13 mouse cellular contexts compared by ENCODE assay signal in genomic region chr12:32054476-32055166, GRCm38 (mm10). TPM values are rescaled to one million over a fixed set of nuclear protein-coding genes. Genes with fewer than 3 reads are reported as not detected.
DNase-seq lines count a peak whose midpoint lies in the region; ATAC-seq and TF ChIP-seq lines count a peak whose summit lies in the region.
"Had no signal": no experiment of that assay in that cellular context is flagged by ENCODE, and none has a peak within 500 bp of the region (broad histone marks: within the 10 kb centered on the region; RNA-seq: fewer than 3 reads in every experiment).

No protein-coding gene starts in this region.

- no peak overlapping the region for H3ac ChIP-seq in myocyte (ENCODE audit: control insufficient read depth, insufficient read length)

- H3K27ac ChIP-seq in kidney, embryonic 14.5 days (ENCODE audit: low read depth, low read length): no peak overlapping the region
- H3K27ac ChIP-seq in layer of hippocampus, adult 2 months: no peak overlapping the region
- H3K27ac ChIP-seq in left cerebral cortex, adult 2 months: no peak overlapping the region

- H3K4me2 ChIP-seq in kidney, embryonic 14.5 days (replicated peaks; ENCODE audit: low read depth, low read length): no peak overlapping the region
- H3K4me2 ChIP-seq in myocyte (ENCODE audit: low read depth): peak overlapping the region; percentile 33

- no peak overlapping the region for H3K4me3 ChIP-seq in kidney, embryonic 14.5 days (ENCODE audit: low read length)
- H3K4me3 ChIP-seq in myocyte: no peak overlapping the region
- no peak overlapping the region for H3K4me3 ChIP-seq in layer of hippocampus, adult 2 months
- H3K4me3 ChIP-seq in left cerebral cortex, adult 2 months: no peak overlapping the region

- H3K9me3 ChIP-seq in kidney, embryonic 14.5 days (ENCODE audit: control insufficient read depth, low read length): no peaks in the 10 kb centered on the region

- ATAC-seq in kidney, embryonic 14.5 days (ENCODE audit: low FRiP score, low TSS enrichment): peak; percentile 22
- peak; percentile 60 for ATAC-seq in erythroid progenitor cell, adult 5-6 weeks (replicated peaks; ENCODE audit: low FRiP score, poor library complexity, severe bottlenecking)
- ATAC-seq: forebrain, embryonic 16.5 days had no signal

- no peak for TF ChIP-seq POLR2A in myocyte (IDR thresholded peaks at IDR 0.05; ENCODE audit: insufficient read length, low read depth)

- H3K79me2 ChIP-seq in myocyte (ENCODE audit: control insufficient read depth, insufficient read depth): peaks cover 49% of the 10 kb centered on the region

- WGBS in kidney, embryonic 14.5 days: 48% methylated on average over 9 of the region's 9 CpGs

- TF ChIP-seq CTCF in layer of hippocampus, adult 2 months (conservative IDR thresholded peaks at IDR 0.05): no peak
- TF ChIP-seq CTCF in left cerebral cortex, adult 2 months (IDR thresholded peaks at IDR 0.05): no peak

- DNase-seq in kidney, postnatal 14 days: no peak
- peak; percentile 51 for DNase-seq in MEL-GATA-1-ER (ENCODE audit: extremely low read depth, low read depth)
- no peak for DNase-seq in layer of hippocampus, adult 2 months (ENCODE audit: low spot score in 2 of 2)
- no peak for DNase-seq in left cerebral cortex, adult 2 months (ENCODE audit: extremely low spot score in 1 of 2, low spot score in 2 of 2)
- DNase-seq: cerebellum, adult 8-10 months; heart, postnatal 4 days; kidney, adult 8-10 months; layer of hippocampus, postnatal 36 days; thymus, postnatal 36 days had no signal

- H3K36me3 ChIP-seq in kidney, embryonic 14.5 days (ENCODE audit: control insufficient read depth, insufficient read depth, low read length): no peaks in the 10 kb centered on the region
- no peaks in the 10 kb centered on the region for H3K36me3 ChIP-seq in myocyte (ENCODE audit: control insufficient read depth, insufficient read depth)

- no peaks in the 10 kb centered on the region for H3K4me1 ChIP-seq in kidney, embryonic 14.5 days (ENCODE audit: control insufficient read depth, insufficient read depth, low read length)

- H3K9ac ChIP-seq in kidney, embryonic 14.5 days (ENCODE audit: low read depth, low read length): no peak overlapping the region

- intact Hi-C loops in left cerebral cortex, adult 2 months (cut with DNase I): loop anchor here (5.0 kb wide), 1 partner anchor 72 kb away; no protein-coding TSS in a partner anchor

- H3K27me3 ChIP-seq in kidney, embryonic 14.5 days (ENCODE audit: control insufficient read depth, insufficient read depth, low read length): no peaks in the 10 kb centered on the region
- H3K27me3 ChIP-seq in myocyte (ENCODE audit: control insufficient read depth, insufficient read depth, insufficient read length): no peaks in the 10 kb centered on the region

TF ChIP-seq in myocyte, 11 proteins besides CTCF, POLR2A, EP300 and RAD21:
- no peak for TF ChIP-seq SRF (IDR thresholded peaks at IDR 0.05; ENCODE audit: control insufficient read depth, insufficient read length, low read depth)
- no peak for TF ChIP-seq MAX (IDR thresholded peaks at IDR 0.05; ENCODE audit: low read depth)
- TF ChIP-seq POLR2AphosphoS2 (IDR thresholded peaks at IDR 0.05; ENCODE audit: insufficient read length, low read depth): no peak
- TF ChIP-seq E2F4 (IDR thresholded peaks at IDR 0.05; ENCODE audit: insufficient read depth): no peak
- TF ChIP-seq MYOG (IDR thresholded peaks at IDR 0.05; ENCODE audit: control insufficient read depth in 1 of 3, insufficient read depth in 1 of 3, insufficient read length in 2 of 3, low read depth in 2 of 3): no peak
- TF ChIP-seq TCF3 (IDR thresholded peaks at IDR 0.05; ENCODE audit: insufficient read length, low read depth): no peak
- no peak for TF ChIP-seq TCF12 (IDR thresholded peaks at IDR 0.05; ENCODE audit: insufficient read depth, poor library complexity, severe bottlenecking)

RNA-seq across cellular contexts. Expression of gene Prkar2b, which starts 6.5 kb away (rescaled TPM):
- 21.4 and 27.3 TPM in 2 replicates for polyA plus RNA-seq in kidney, embryonic 14.5 days (2014; fragmentation: Nextera tagmentation; extraction: Ambion mirVana)
- 160 and 200 TPM in 2 replicates for total RNA-seq in erythroid progenitor cell, adult 5-6 weeks (2015; ENCODE audit: low replicate concordance)
- total RNA-seq in erythroid progenitor cell, adult 5-6 weeks (2017; ENCODE audit: low replicate concordance): 154 and 188 TPM in 2 replicates
- polyA plus RNA-seq in myocyte (2012; fragmentation: generic; extraction: Trizol): 16.2 TPM
- 10 to 100 TPM; 29.0 to 33.2 TPM for total RNA-seq in layer of hippocampus, adult 2 months (2021)
- 10 to 100 TPM; 70.7 to 75.9 TPM for total RNA-seq in left cerebral cortex, adult 2 months (2021)
